Mouse (Mus musculus) hindbrain, embryonic 11.5 days (tissue): ENCODE measurements at regions not wholly inside any gene's neighbourhood (a gene's known extent, or its start where the extent isn't known, plus 50 kb on each side); places are given as distances from the start of the nearest gene placed in this dataset.

ENCODE experiments used
- ATAC-seq: fragments of 200-750 bp; cut with Nextera tagmentation; 2 replicates; pipeline ENCODE4 v1.8.0; 2017; ENCODE audit warnings: mild to moderate bottlenecking, moderate TSS enrichment, moderate library complexity; ENCODE audit not compliant: low FRiP score
- DNase-seq: peaks from one replicate; pipeline ENCODE4 v3.0.0-alpha.2; 2015; ENCODE audit warnings: low spot score
- H3K27ac ChIP-seq: fragments of 300-500 bp; sonication (generic); 2 replicates; pipeline ENCODE4 v1.5.1; 2014; ENCODE audit warnings: mild to moderate bottlenecking, low read depth, low read length
- H3K27me3 ChIP-seq: fragments of 300-500 bp; sonication (generic); 2 replicates; pipeline ENCODE4 v1.6.1; 2014; ENCODE audit warnings: mild to moderate bottlenecking, low read length, moderate library complexity, mixed read lengths; ENCODE audit not compliant: control insufficient read depth, insufficient read depth
- H3K36me3 ChIP-seq: fragments of 300-500 bp; sonication (generic); 2 replicates; pipeline ENCODE4 v1.6.1; 2014; ENCODE audit warnings: mild to moderate bottlenecking, low read length, moderate library complexity, mixed read lengths; ENCODE audit not compliant: control insufficient read depth, insufficient read depth
- H3K4me1 ChIP-seq: fragments of 300-500 bp; sonication (generic); replicated peaks from 2 replicates; pipeline ENCODE4 v1.6.1; 2014; ENCODE audit warnings: low read length, mixed read lengths; ENCODE audit not compliant: control insufficient read depth, insufficient read depth
- H3K4me2 ChIP-seq: fragments of 300-500 bp; sonication (generic); replicated peaks from 2 replicates; pipeline ENCODE4 v1.6.1; 2014; ENCODE audit warnings: mild to moderate bottlenecking, low read depth, low read length
- H3K4me3 ChIP-seq: fragments of 300-500 bp; sonication (generic); 2 replicates; pipeline ENCODE4 v1.5.1; 2014; ENCODE audit warnings: low read depth, low read length
- H3K9ac ChIP-seq: fragments of 300-500 bp; sonication (generic); 2 replicates; pipeline ENCODE4 v1.6.1; 2014; ENCODE audit warnings: low read depth, low read length
- H3K9me3 ChIP-seq: fragments of 300-500 bp; sonication (generic); 2 replicates; pipeline ENCODE4 v1.6.1; 2016; ENCODE audit warnings: low read length; ENCODE audit not compliant: control insufficient read depth
- whole genome bisulfite sequencing: fragments of 180-500 bp; shearing (Covaris S2); extraction: QIAGEN DNeasy Blood & Tissue Kit; methylation state at CpG from one replicate; pipeline ENCODE4 v1.1.7; 2014; 5-methylcytosine and 5-hydroxymethylcytosine counted together

DNA sequence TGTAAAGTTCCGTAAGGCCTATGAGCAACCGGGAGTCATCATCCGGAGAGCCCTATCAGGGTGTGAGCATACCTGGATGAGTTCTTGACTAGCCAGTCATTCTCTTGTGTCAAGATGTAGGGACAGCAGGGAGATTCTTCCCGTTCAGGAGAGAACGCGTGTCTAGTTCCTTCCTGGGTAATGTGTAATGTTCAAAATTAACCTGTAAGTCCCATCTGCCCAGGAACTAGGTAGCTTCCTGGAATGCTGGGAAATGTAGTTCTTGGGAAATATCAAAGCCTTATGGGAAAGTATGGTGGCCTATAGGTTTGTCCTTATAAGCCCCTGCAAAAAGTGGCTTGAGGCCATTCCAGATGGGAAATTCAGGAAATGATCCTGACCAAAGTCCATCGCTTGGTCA is 222.0 kb downstream of the Gm10260 start:
- Histone ChIP-seq H3K9me3 (no peaks in the 10 kb centered on the region), H3K9ac (no peak overlapping the region), H3K27ac (no peak overlapping the region), H3K4me2 (no peak overlapping the region), H3K27me3 (no peaks in the 10 kb centered on the region), H3K4me3 (no peak overlapping the region), H3K36me3 (no peaks in the 10 kb centered on the region), H3K4me1 (no peaks in the 10 kb centered on the region)
- WGBS: 96% methylated on average over 7 of the region's 7 CpGs
- DNase-seq: no peak
- no peak for ATAC-seq

DNA sequence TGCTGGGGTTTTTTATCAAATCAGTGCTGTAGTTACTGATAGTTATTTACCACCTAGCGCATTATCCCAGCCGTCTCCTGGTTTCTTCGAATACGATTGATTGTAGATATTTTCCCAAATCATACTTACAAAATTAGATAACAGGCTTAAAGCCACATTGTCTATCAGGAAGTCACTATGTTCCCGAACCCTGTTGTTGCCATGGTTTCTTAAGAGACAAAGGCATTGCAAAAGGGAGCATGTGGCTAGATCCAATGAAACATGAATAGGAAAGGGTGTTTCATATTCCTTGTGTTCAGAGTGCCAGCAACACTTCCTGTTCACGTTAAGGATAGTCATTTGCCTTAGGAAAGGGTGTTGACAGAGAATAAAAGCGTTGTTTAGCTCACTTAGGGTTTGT is 222.7 kb downstream of the Gm10260 start:
- Histone ChIP-seq H3K4me2 (no peak overlapping the region), H3K9me3 (no peaks in the 10 kb centered on the region), H3K27me3 (no peaks in the 10 kb centered on the region), H3K9ac (no peak overlapping the region), H3K4me3 (no peak overlapping the region), H3K4me1 (no peaks in the 10 kb centered on the region), H3K36me3 (no peaks in the 10 kb centered on the region), H3K27ac (no peak overlapping the region)
- 74% methylated on average over 7 of the region's 7 CpGs for WGBS
- ATAC-seq: no peak
- DNase-seq: no peak

DNA sequence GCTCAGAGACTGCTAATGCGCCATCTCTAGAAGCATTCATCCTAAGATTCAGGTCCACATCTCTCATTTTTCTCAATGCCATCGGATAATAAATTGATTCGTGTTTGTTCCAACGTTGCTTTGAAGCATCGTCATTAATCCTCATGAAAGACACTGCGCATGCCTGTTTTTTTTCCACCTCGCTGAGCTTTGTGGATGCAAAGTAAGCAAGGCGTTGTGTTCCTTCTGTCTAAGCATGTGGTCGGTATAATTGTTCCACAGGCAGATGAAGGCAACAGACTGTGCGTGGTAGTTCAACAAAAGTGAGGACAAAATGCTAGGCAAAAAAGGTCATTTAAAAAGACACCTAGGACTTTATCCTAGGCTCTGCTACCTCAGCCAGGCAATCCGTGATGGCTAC is 223.2 kb downstream of the Gm10260 start:
- no peak for DNase-seq
- Histone ChIP-seq H3K9ac (no peak overlapping the region), H3K4me3 (no peak overlapping the region), H3K9me3 (no peaks in the 10 kb centered on the region), H3K27ac (no peak overlapping the region), H3K36me3 (no peaks in the 10 kb centered on the region), H3K27me3 (no peaks in the 10 kb centered on the region), H3K4me1 (no peaks in the 10 kb centered on the region), H3K4me2 (no peak overlapping the region)
- 69% methylated on average over 11 of the region's 11 CpGs for WGBS
- ATAC-seq: no peak

DNA sequence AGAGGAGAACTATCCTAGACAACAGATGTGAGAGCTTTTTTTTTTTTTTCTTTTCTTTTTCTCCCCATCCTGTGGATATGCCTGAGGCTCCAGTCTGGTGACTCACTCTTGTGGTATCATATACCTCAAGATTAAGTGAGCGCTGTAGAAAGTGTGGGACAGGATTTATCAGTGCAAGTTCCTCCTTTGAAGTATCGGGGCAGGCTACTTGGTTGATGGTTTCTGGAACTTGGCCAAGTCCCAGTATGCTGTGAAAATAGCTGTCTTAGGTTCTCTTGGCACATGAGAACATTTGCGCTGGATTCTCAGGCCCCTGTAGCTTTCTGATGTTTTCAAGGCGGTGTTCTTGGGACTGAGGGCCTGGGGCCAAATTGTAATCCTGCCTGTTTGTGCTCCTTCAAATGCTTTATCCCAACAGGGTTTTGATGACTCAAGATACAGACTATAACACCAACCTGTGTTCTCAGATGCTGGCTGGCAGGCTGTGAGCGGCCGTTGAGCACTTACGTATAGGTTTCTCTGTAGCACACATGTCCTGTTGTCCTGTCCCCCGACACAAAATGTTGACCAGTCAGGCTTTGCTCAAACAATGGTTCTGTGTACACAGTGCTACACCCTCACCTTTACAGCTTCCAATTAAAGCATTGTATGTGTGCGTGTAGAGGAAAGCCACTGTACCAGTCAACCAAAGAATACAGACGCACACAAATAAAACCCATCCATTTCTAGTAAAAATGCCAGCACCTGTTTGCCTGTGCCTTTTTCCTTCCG is 226.4 kb downstream of the Gm10260 start:
- 85% methylated on average over 11 of the region's 11 CpGs for WGBS
- no peaks in the 10 kb centered on the region for H3K4me1 ChIP-seq
- no peaks in the 10 kb centered on the region for H3K9me3 ChIP-seq
- no peak overlapping the region for H3K9ac ChIP-seq
- no peak overlapping the region for H3K27ac ChIP-seq
- no peaks in the 10 kb centered on the region for H3K27me3 ChIP-seq
- H3K4me3 ChIP-seq: no peak overlapping the region
- no peaks in the 10 kb centered on the region for H3K36me3 ChIP-seq
- no peak overlapping the region for H3K4me2 ChIP-seq
- DNase-seq: no peak
- ATAC-seq: no peak

DNA sequence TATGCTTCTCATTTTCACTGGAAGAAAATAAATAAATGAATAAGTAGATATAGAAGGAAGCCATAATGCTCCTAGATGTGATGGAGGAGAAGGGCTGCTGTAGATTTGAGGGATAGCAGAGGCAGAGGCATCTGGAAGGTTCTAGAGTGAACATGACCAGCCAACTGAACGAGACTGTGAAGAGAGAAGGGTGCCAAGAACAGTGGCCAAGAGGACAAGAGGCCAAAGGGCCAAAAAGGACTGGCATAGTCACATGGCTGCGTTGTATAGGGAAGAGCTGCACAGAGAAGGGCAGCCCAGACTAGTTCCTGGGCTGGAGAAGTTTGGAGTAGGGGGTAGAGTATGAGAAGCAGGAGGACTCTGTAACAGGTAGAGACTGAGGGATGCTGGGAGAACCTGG is 229.3 kb downstream of the Gm10260 start:
- Histone ChIP-seq H3K9ac (no peak overlapping the region), H3K4me1 (no peaks in the 10 kb centered on the region), H3K4me3 (no peak overlapping the region), H3K9me3 (no peaks in the 10 kb centered on the region), H3K27me3 (0 out of 2 replicates have a peak, but pooled peaks cover 2% of the 10 kb centered on the region), H3K4me2 (no peak overlapping the region), H3K27ac (no peak overlapping the region), H3K36me3 (no peaks in the 10 kb centered on the region)
- 75% methylated on average over 2 of the region's 2 CpGs for WGBS
- ATAC-seq (no peak), DNase-seq (no peak)

DNA sequence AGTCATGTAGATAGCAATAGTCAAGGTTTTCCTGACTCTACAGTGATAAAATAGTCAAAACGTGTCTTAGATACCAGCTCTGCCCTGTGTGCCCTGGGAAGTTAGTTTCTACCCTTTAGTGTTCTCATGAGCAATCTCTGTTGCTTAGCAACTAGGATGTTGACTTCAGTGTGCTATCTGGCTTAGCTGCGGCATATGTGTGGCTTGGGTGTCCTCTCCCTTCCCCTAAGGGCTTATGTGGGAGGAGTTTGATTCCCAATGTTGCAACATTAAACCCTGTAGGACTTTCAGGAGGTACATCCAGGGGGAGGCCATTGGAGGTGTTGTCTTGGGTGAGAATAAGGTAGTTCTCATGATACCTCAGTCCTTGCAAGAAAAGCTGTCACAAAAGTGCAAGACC is 229.9 kb downstream of the Gm10260 start:
- Histone ChIP-seq H3K27ac (no peak overlapping the region), H3K4me2 (no peak overlapping the region), H3K9ac (no peak overlapping the region), H3K4me3 (no peak overlapping the region), H3K9me3 (no peaks in the 10 kb centered on the region), H3K4me1 (no peaks in the 10 kb centered on the region), H3K36me3 (no peaks in the 10 kb centered on the region), H3K27me3 (0 out of 2 replicates have a peak, but pooled peaks cover 2% of the 10 kb centered on the region)
- DNase-seq: no peak
- ATAC-seq: no peak
- WGBS: 40% methylated on average over 2 of the region's 2 CpGs

DNA sequence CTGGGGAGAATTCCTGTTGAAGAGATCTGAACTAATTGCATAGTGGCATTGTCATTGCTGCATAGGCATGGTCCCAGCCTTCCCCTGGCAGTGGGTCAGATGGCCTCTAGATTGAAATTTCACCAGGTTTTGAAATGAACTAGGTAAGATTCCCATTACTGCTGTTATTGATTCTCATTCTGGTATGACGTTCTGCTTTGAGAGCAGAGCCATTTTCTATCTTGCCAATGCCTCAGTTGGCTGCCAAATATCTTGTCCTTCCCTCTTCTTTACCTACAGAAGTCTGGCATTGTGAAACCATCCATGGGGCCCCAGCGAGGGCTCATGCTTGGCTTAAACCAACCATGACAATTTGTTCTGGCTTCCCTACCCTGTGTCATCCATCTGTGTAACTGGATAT is 232.5 kb downstream of the Gm10260 start:
- no peak for ATAC-seq
- no peak for DNase-seq
- Histone ChIP-seq H3K9ac (no peak overlapping the region), H3K9me3 (no peaks in the 10 kb centered on the region), H3K36me3 (no peaks in the 10 kb centered on the region), H3K4me1 (peaks cover 4% of the 10 kb centered on the region; the same call in 1 of the 2 replicates), H3K4me3 (no peak overlapping the region), H3K27ac (no peak overlapping the region), H3K27me3 (0 out of 2 replicates have a peak, but pooled peaks cover 2% of the 10 kb centered on the region), H3K4me2 (no peak overlapping the region)
- WGBS: 96% methylated on average over 2 of the region's 2 CpGs

DNA sequence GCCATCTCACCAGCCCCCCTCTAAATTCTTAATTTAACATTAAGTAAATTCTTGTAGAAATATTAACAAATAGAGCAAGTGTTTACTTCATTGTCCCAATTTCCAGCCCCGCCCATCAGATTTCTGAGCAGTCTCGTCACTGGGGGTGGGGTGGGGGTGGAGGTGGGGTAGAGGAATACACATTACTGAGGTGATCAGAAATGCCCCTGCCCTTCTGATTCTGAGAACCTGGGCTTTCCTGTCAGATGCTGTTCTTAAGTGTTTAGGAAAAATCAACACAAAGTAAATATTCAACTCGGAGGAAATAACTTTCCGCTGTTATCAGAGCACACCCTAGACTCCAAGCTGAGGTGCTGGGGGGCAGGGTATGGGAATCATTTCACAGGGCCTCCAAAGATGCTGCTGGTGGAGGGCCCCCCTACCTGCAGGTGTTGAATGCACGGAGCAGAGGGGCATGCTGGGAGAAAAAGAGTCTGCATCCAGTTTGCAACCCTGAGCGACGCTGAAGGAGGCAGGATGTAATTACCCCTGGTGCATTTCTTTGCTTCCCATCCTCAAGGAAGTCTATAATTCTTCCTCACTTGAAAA is 235.5 kb downstream of the Gm10260 start:
- no peak overlapping the region for H3K9ac ChIP-seq
- H3K9me3 ChIP-seq: no peaks in the 10 kb centered on the region
- 72% methylated on average over 7 of the region's 7 CpGs for WGBS
- ATAC-seq: no peak
- H3K4me2 ChIP-seq: no peak overlapping the region
- 0 out of 2 replicates have a peak, but pooled peaks cover 2% of the 10 kb centered on the region for H3K27me3 ChIP-seq
- H3K4me1 ChIP-seq: peaks cover 4% of the 10 kb centered on the region; the same call in 1 of the 2 replicates
- no peak overlapping the region for H3K4me3 ChIP-seq
- DNase-seq: no peak
- H3K27ac ChIP-seq: no peak overlapping the region
- H3K36me3 ChIP-seq: no peaks in the 10 kb centered on the region
